Mouse (Mus musculus) liver, embryonic 15.5 days (tissue): ENCODE results near the gene Nup35. TPM values are rescaled to one million over a fixed set of nuclear protein-coding genes. Genes with fewer than 3 reads are reported as not detected.

ENCODE experiments used
- microRNA counts: library from miRNA; unstranded; fragments of <30 nt; microRNA quantifications from one replicate; lab custom pipeline; 2016
- microRNA-seq: library from miRNA; unstranded; fragments of <30 nt; microRNA quantifications from one replicate; pipeline ENCODE4, GENCODE M21; 2016
- polyA plus RNA-seq: library from polyadenylated mRNA; unstranded; fragments of >200 nt; fragmentation: Nextera tagmentation; extraction: Ambion mirVana; gene quantifications from 2 replicates; pipeline ENCODE4 v1.2.1, GENCODE M21; 2015

Gene Nup35
- polyA plus RNA-seq, 1 experiment from 2014 or later, result 27.9 TPM

MicroRNAs encoded within 50 kb of the gene (microRNA counts, 519-probe panel; counts per million panel counts)
- 2,271 counts per million, percentile 36 among the panel's probes with 10 or more counts for microRNA mmu-miR-684 (lab: Ali Mortazavi, UCI)

Small RNA genes lying within 50 kb of the gene (microRNA-seq; reads per million reads assigned to microRNA genes)
- not detected for gene Mir684-1

Other genes starting within 250 kb of the Nup35 start
- 0.74 and 0.97 TPM in 2 replicates for gene Frzb, start 169.6 kb upstream of the Nup35 start, polyA plus RNA-seq
- gene Nckap1, start 35.9 kb upstream of the Nup35 start, polyA plus RNA-seq, result 12.9 and 14.7 TPM in 2 replicates
- gene Dusp19, start 191 bp upstream of the Nup35 start, polyA plus RNA-seq, result 4.3 and 5.1 TPM in 2 replicates